Mouse (Mus musculus): Measurements from ENCODE around the gene Spag7. TPM values are rescaled to one million over a fixed set of nuclear protein-coding genes. Genes with fewer than 3 reads are reported as not detected.

The Spag7 gene
- polyA plus RNA-seq, 1 experiment from 2014 or later: 143 TPM

DNA sequence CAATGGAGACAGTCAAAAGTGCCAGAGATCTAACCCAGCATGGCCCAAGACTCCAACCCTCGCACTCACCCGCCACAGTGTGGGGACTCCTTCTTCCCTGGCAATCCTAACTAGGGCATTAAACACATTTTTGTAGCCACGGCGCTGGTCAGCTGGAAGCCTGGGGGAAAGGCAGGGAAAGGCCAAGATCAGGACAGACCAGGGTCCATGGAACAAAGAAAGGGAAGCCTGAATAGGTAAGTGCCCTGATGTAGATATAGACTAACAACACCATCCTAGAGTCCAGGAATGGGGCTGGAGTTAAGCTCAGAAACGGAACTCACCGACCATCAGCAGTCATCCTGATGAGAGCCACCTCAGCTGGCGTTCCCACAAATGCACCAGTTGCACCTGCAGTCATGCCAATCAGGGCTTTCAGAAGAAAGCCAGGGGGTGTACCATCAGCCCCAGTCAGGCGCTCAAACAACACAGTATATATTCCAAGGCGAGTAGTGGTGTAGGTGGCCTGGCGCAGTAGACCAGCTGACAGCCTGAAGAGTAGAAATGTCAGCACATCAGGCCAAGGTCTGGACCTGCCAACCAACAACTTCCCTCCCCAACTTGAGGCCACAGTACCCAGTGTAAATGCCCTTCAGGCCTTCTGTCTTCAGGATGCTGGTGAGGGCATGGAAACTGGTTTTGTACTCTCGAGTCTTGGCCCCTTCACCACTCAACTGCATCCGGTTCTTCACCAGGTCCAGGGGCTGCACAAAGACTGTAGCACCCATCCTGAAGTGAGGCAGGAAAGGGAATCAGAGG, 23.6 kb downstream of the Spag7 start:
- Histone ChIP-seq H3K27ac (no peak overlapping the region), H3K9me3 (replicated peaks) (no peaks in the 10 kb centered on the region), H3K4me1 (peaks cover 32% of the 10 kb centered on the region), H3K4me2 (replicated peaks) (peak overlapping the region; percentile 91), H3K27me3 (no peaks in the 10 kb centered on the region), H3K4me3 (peak overlapping the region; percentile 66), H3K9ac (peak overlapping the region; percentile 80), H3K36me3 (peaks cover 41% of the 10 kb centered on the region)
- no peak for ATAC-seq (ENCODE audit: low FRiP score)
- 93% methylated on average over 12 of the region's 12 CpGs for WGBS

GRCm38 (mm10) chr11:70644564-70645103, 24.6 kb downstream of the Spag7 start:
- Histone ChIP-seq H3K4me2 (replicated peaks) (no peak overlapping the region), H3K9me3 (replicated peaks) (no peaks in the 10 kb centered on the region), H3K4me3 (no peak overlapping the region), H3K36me3 (peaks cover 32% of the 10 kb centered on the region), H3K4me1 (peaks cover 32% of the 10 kb centered on the region), H3K27me3 (no peaks in the 10 kb centered on the region), H3K9ac (peak overlapping the region; percentile 28; the same call in 1 of the 2 replicates), H3K27ac (no peak overlapping the region)
- ATAC-seq (ENCODE audit: low FRiP score): no peak
- WGBS: 96% methylated on average over 8 of the region's 8 CpGs

GRCm38 (mm10) chr11:70643051-70643450, 26.2 kb downstream of the Spag7 start:
- no peak for ATAC-seq (ENCODE audit: low FRiP score)
- no peaks in the 10 kb centered on the region for H3K27me3 ChIP-seq
- no peak overlapping the region for H3K27ac ChIP-seq

DNA sequence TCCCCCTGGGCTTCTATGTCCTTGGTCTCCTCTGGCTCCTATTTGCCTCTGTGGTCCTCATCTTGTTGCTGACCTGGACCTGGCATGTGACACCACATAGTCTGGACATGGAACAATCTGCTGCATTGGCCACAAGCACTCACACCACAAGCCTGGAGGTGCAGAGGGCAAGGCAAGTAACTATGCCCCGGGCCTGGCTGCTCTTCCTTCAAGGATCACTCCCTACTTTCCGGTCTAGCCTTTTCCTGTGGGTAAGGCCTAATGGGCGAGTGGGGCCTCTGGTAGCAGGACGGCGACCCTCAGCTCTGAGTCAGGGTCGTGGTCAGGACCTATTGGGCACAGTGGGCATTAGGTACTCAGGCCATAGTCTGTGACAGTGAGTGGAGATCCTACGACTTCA, 28.0 kb downstream of the Spag7 start:
- H3K4me1 ChIP-seq: peaks cover 12% of the 10 kb centered on the region
- 83% methylated on average over 7 of the region's 7 CpGs for WGBS

More at GRCm38 (mm10) chr11:70643051-70643450, 26.2 kb downstream of the Spag7 start:
- Histone ChIP-seq H3K4me2 (replicated peaks) (no peak overlapping the region), H3K36me3 (peaks cover 24% of the 10 kb centered on the region), H3K4me3 (no peak overlapping the region), H3K9me3 (replicated peaks) (no peaks in the 10 kb centered on the region), H3K9ac (no peak overlapping the region), H3K4me1 (peaks cover 17% of the 10 kb centered on the region)
- 91% methylated on average over 6 of the region's 6 CpGs for WGBS

DNA sequence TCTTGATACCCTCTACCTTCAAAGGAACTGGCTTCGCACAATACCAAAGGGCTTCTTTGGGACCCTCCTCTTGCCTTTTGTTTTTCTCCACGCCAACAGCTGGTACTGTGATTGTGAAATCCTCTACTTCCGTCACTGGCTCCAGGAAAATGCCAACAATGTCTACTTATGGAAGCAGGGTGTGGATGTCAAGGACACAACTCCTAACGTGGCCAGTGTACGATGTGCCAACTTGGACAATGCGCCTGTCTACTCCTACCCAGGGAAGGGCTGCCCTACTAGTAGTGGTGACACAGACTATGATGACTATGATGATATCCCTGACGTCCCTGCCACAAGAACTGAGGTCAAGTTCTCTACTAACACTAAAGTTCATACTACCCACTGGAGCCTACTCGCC, 29.2 kb downstream of the Spag7 start:
- WGBS: 84% methylated on average over 8 of the region's 8 CpGs
- no peak overlapping the region for H3K4me3 ChIP-seq
- H3K4me1 ChIP-seq: 0 out of 2 replicates have a peak, but pooled peaks cover under 1% of the 10 kb centered on the region

More for the DNA sequence above, 28.0 kb downstream of the Spag7 start:
- no peak for ATAC-seq (ENCODE audit: low FRiP score)
- Histone ChIP-seq H3K27me3 (no peaks in the 10 kb centered on the region), H3K9ac (no peak overlapping the region), H3K36me3 (peaks cover 24% of the 10 kb centered on the region), H3K4me2 (replicated peaks) (no peak overlapping the region), H3K27ac (no peak overlapping the region), H3K4me3 (no peak overlapping the region), H3K9me3 (replicated peaks) (no peaks in the 10 kb centered on the region)

GRCm38 (mm10) chr11:70638714-70639278, 30.4 kb downstream of the Spag7 start, which contains the start of gene Gp1ba:
Gene Gp1ba, plus strand, starts transcription at chr11:70639122.
- Histone ChIP-seq H3K4me2 (replicated peaks) (no peak within 1 kb of the TSS), H3K36me3 (peaks cover 6% of the 10 kb centered on the region), H3K27me3 (no peaks in the 10 kb centered on the region), H3K9me3 (replicated peaks) (no peaks in the 10 kb centered on the region), H3K4me1 (no peaks in the 10 kb centered on the region), H3K4me3 (no peak within 1 kb of the TSS), H3K27ac (no peak within 1 kb of the TSS), H3K9ac (no peak within 1 kb of the TSS)
- WGBS: 49% methylated on average over 5 of the region's 5 CpGs
- ATAC-seq (ENCODE audit: low FRiP score): no peak

More for the DNA sequence above, 29.2 kb downstream of the Spag7 start:
- Histone ChIP-seq H3K4me2 (replicated peaks) (no peak overlapping the region), H3K9ac (no peak overlapping the region), H3K27ac (no peak overlapping the region), H3K27me3 (no peaks in the 10 kb centered on the region), H3K36me3 (peaks cover 16% of the 10 kb centered on the region), H3K9me3 (replicated peaks) (no peaks in the 10 kb centered on the region)
- ATAC-seq (ENCODE audit: low FRiP score): no peak

- Histone ChIP-seq H3K27me3 (no peaks in the 10 kb centered on the region), H3K36me3 (peaks cover 5% of the 10 kb centered on the region), H3K4me1 (no peaks in the 10 kb centered on the region), H3K27ac (no peak overlapping the region), H3K9me3 (replicated peaks) (no peaks in the 10 kb centered on the region), H3K4me2 (replicated peaks) (no peak overlapping the region), H3K9ac (no peak overlapping the region), H3K4me3 (no peak overlapping the region)
- 92% methylated on average over 1 of the region's 1 CpGs for whole genome bisulfite sequencing
- ATAC-seq (ENCODE audit: low FRiP score): no peak
Measured at GRCm38 (mm10) chr11:70638293-70638692, 30.9 kb downstream of the Spag7 start.

- H3K36me3 ChIP-seq: no peaks in the 10 kb centered on the region
Measured at GRCm38 (mm10) chr11:70637764-70638163, 31.5 kb downstream of the Spag7 start.

GRCm38 (mm10) chr11:70635601-70636000, 33.6 kb downstream of the Spag7 start:
- Histone ChIP-seq H3K4me3 (no peak overlapping the region), H3K4me2 (replicated peaks) (no peak overlapping the region)
- ATAC-seq (ENCODE audit: low FRiP score): no peak

More at GRCm38 (mm10) chr11:70637764-70638163, 31.5 kb downstream of the Spag7 start:
- H3K27me3 ChIP-seq: no peaks in the 10 kb centered on the region
- H3K4me1 ChIP-seq: no peaks in the 10 kb centered on the region
- no peak overlapping the region for H3K9ac ChIP-seq
- H3K9me3 ChIP-seq (replicated peaks): no peaks in the 10 kb centered on the region
- H3K4me2 ChIP-seq (replicated peaks): no peak overlapping the region
- no peak for ATAC-seq (ENCODE audit: low FRiP score)
- WGBS: 95% methylated on average over 1 of the region's 1 CpGs
- H3K4me3 ChIP-seq: no peak overlapping the region
- no peak overlapping the region for H3K27ac ChIP-seq

GRCm38 (mm10) chr11:70630129-70630528, 39.1 kb downstream of the Spag7 start:
- Histone ChIP-seq H3K4me1 (no peaks in the 10 kb centered on the region), H3K36me3 (no peaks in the 10 kb centered on the region), H3K27ac (no peak overlapping the region), H3K4me2 (replicated peaks) (no peak overlapping the region), H3K4me3 (no peak overlapping the region), H3K9me3 (replicated peaks) (no peaks in the 10 kb centered on the region), H3K9ac (no peak overlapping the region), H3K27me3 (no peaks in the 10 kb centered on the region)
- WGBS: 73% methylated on average over 7 of the region's 7 CpGs
- ATAC-seq (ENCODE audit: low FRiP score): no peak

More at GRCm38 (mm10) chr11:70635601-70636000, 33.6 kb downstream of the Spag7 start:
- Histone ChIP-seq H3K27me3 (no peaks in the 10 kb centered on the region), H3K4me1 (no peaks in the 10 kb centered on the region), H3K9ac (no peak overlapping the region), H3K27ac (no peak overlapping the region), H3K36me3 (no peaks in the 10 kb centered on the region), H3K9me3 (replicated peaks) (no peaks in the 10 kb centered on the region)
- WGBS: 79% methylated on average over 4 of the region's 4 CpGs

DNA sequence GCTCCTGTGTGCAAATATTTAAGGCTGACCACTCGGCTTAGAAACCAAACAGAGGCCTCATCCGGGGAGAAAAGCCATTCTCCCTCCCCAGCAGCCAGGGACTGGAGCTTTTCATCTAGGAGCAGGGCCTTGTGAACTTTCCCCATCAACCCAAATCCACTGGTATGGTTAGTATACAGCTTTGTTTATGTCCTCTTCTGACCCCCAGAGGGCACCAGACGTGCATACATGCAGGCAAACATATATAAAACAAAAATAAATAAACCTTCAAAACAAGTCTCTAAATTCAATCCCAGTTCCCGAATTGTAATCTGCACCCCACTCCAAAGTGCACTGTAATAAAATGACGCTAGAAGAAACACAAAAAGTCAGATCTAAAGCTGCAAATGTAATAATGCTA, 39.7 kb downstream of the Spag7 start:
- 55% methylated on average over 5 of the region's 5 CpGs for WGBS
- Histone ChIP-seq H3K27me3 (no peaks in the 10 kb centered on the region), H3K4me2 (replicated peaks) (no peak overlapping the region), H3K36me3 (no peaks in the 10 kb centered on the region), H3K9me3 (replicated peaks) (no peaks in the 10 kb centered on the region), H3K27ac (no peak overlapping the region), H3K9ac (no peak overlapping the region), H3K4me3 (no peak overlapping the region), H3K4me1 (no peaks in the 10 kb centered on the region)
- ATAC-seq (ENCODE audit: low FRiP score): no peak

DNA sequence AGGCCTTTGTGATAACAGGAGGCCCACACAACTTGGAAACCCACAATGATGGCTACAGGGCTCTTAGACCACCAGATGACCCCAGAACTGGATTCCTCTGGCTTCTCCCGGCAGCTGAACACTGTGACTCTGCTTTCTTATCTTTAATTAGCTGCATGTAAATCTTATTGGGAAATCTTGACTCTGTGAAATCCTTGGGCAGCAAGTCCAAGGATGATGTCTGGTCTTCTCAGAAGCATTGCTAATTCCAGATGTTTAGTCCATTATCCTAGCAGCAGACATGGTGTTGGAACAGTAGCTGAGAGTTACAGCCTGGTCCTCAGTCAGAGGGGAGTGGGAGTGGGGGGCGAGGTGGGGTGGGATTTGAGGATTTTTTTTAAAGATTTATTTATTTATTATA, 40.8 kb downstream of the Spag7 start:
- Histone ChIP-seq H3K4me3 (no peak overlapping the region), H3K4me1 (no peaks in the 10 kb centered on the region), H3K4me2 (replicated peaks) (no peak overlapping the region), H3K27me3 (no peaks in the 10 kb centered on the region), H3K9ac (no peak overlapping the region), H3K9me3 (replicated peaks) (no peaks in the 10 kb centered on the region), H3K36me3 (no peaks in the 10 kb centered on the region), H3K27ac (no peak overlapping the region)
- WGBS: 81% methylated on average over 2 of the region's 2 CpGs
- no peak for ATAC-seq (ENCODE audit: low FRiP score)
